Mouse (Mus musculus): ENCODE results near the gene Neurl1b. TPM values are rescaled to one million over a fixed set of nuclear protein-coding genes. Genes with fewer than 3 reads are reported as not detected.
A peak's percentile ranks its signal among the peaks of the same experiment; 100 is the strongest.

Gene Neurl1b
- total RNA-seq (2014; rRNA removed) = 51.1 and 69.7 TPM in 2 replicates
- 2.1 and 2.3 TPM in 2 replicates for polyA plus RNA-seq (2015; fragmentation: Nextera tagmentation; extraction: Ambion mirVana)

DNA sequence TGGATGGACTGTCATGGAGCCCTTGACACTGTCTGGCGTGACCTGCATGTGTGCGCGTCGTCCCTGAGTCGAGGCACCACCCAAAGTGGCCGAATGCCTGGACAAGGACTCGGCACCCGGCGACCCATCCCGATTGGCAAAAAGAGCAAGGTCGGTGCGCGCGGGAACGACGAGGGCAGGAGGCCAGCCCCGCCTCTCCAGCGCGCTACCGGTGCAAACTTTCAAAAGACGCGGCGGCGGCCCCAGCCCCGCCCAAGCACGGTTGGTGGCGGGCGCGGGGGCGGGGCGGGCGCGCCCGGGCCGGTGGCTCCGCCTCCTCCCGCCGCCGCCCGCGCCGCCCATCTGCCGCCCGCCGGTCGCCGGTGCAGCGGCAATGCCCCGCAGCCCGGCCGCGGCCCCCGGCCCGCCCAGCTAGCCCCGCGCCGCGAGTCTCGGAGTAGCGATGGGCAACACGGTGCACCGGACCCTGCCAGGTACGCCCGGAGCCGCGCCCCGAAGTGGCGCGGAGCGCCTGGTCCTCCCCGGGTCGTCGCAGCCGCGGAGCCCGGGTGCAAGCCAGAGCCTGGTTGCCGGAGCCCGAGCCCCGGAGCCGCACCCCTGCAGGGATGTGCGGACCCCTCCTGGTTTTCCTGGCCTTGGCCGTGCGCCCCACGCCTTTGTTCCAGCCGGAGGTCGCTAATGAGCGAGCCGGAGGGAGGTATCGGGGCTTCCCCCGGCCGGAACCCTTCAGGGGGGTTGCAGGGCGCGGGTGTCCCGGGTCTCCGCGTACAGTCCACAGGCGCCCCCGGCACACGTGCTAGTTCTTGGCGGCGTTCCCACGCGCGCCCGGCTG, at the start of gene Neurl1b:
TSS of gene Neurl1b (plus strand) at position 307 of the 832 bp plus-strand sequence.
- peak; percentile 45 for ATAC-seq (ENCODE audit: low FRiP score)
- H3K36me3 ChIP-seq (ENCODE audit: insufficient read depth, low read length) = no peaks in the 10 kb centered on the region
- H3K4me2 ChIP-seq (ENCODE audit: low read depth, low read length, poor library complexity, severe bottlenecking) = peak within 1 kb of the TSS; percentile 93
- H3K9me3 ChIP-seq (ENCODE audit: low read length) = no peaks in the 10 kb centered on the region
- H3K27ac ChIP-seq (ENCODE audit: low read depth, low read length) = peak within 1 kb of the TSS; percentile 57
- H3K4me3 ChIP-seq (ENCODE audit: low read depth, low read length) = peak within 1 kb of the TSS; percentile 89
- WGBS = under 1% methylated on average over 78 of the region's 105 CpGs
- peak within 1 kb of the TSS; percentile 85 for H3K9ac ChIP-seq (replicated peaks; ENCODE audit: low read length, poor library complexity, severe bottlenecking)
- no peak for TF ChIP-seq CTCF (IDR thresholded peaks at IDR 0.05)
- peaks cover 5% of the 10 kb centered on the region; the same call in 1 of the 2 replicates for H3K27me3 ChIP-seq (ENCODE audit: insufficient read depth, low read length)
- peaks cover 4% of the 10 kb centered on the region; the same call in 1 of the 2 replicates for H3K4me1 ChIP-seq (ENCODE audit: insufficient read depth, low read length)
- DNase-seq (ENCODE audit: low spot score) = peak; percentile 36

DNA sequence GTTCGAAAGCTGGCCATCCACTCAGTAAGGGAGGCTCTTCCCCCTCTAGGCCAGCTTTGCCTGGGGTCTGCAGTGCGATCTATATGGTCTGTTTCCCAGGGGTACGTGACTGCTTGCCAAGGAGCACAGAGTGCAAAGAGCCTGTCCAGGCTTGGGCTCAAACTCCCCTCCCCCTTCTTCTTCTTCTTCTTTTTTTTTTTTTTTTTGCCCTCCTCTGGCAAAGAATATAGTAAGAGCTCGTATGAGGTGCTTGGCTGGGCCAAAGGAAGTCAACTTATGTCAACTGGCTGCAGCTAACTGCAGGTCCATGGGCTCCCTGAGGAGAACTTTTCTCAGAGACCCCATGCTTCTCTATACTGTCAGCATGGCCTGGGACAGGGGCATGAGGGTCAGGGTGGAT, 47.8 kb upstream of the Neurl1b start:
- H3K4me3 ChIP-seq (ENCODE audit: low read depth, low read length) = no peak overlapping the region
- peaks cover 4% of the 10 kb centered on the region; the same call in 1 of the 2 replicates for H3K4me1 ChIP-seq (ENCODE audit: insufficient read depth, low read length)
- TF ChIP-seq CTCF (IDR thresholded peaks at IDR 0.05) = no peak
- no peak overlapping the region for H3K4me2 ChIP-seq (ENCODE audit: low read depth, low read length, poor library complexity, severe bottlenecking)
- no peaks in the 10 kb centered on the region for H3K9me3 ChIP-seq (ENCODE audit: low read length)
- H3K36me3 ChIP-seq (ENCODE audit: insufficient read depth, low read length) = no peaks in the 10 kb centered on the region
- no peak overlapping the region for H3K27ac ChIP-seq (ENCODE audit: low read depth, low read length)
- ATAC-seq (ENCODE audit: low FRiP score) = no peak
- no peak for DNase-seq (ENCODE audit: low spot score)
- no peak overlapping the region for H3K9ac ChIP-seq (replicated peaks; ENCODE audit: low read length, poor library complexity, severe bottlenecking)
- WGBS = 77% methylated on average over 4 of the region's 4 CpGs
- no peaks in the 10 kb centered on the region; the same call in 1 of the 2 replicates for H3K27me3 ChIP-seq (ENCODE audit: insufficient read depth, low read length)

DNA sequence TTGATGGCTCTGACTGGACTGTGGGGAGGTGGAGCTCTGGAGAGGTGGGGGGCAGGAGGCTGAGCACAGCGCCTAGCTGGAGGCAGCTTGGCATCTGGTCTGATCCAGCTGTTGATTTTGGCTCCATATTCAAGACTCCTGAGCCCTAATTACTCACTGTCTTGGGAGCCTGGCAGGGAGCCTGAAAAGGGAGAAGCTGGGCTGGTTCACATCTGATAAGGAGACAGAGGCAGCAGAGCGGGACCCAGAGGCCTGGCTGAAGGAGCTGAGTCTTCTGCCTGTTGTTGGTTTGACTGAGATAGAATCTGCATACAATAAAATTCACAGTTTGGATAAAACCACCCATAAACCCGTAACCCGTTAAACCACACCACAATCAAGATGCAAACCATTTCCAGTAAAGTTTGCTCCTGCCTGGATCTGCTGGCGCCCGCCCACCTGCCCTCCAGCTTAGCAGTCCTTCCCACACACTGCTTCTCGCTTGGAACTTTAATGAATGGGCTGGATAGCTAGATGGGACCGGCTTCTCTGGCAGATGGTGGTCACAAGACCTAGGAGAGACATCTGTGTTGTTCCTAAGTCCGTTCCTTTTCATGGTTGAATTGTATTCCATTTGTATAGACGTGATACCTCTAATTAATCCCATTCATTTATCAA, 46.2 kb upstream of the Neurl1b start:
- 77% methylated on average over 10 of the region's 10 CpGs for WGBS
- no peak for TF ChIP-seq CTCF (IDR thresholded peaks at IDR 0.05)
- Histone ChIP-seq H3K4me3 (ENCODE audit: low read depth, low read length) (no peak overlapping the region), H3K4me1 (ENCODE audit: insufficient read depth, low read length) (peaks cover 4% of the 10 kb centered on the region; the same call in 1 of the 2 replicates), H3K9me3 (ENCODE audit: low read length) (no peaks in the 10 kb centered on the region), H3K36me3 (ENCODE audit: insufficient read depth, low read length) (no peaks in the 10 kb centered on the region), H3K27ac (ENCODE audit: low read depth, low read length) (no peak overlapping the region), H3K4me2 (ENCODE audit: low read depth, low read length, poor library complexity, severe bottlenecking) (no peak overlapping the region), H3K9ac (replicated peaks; ENCODE audit: low read length, poor library complexity, severe bottlenecking) (no peak overlapping the region), H3K27me3 (ENCODE audit: insufficient read depth, low read length) (no peaks in the 10 kb centered on the region; the same call in 1 of the 2 replicates)
- DNase-seq (ENCODE audit: low spot score) (peak; percentile 38), ATAC-seq (ENCODE audit: low FRiP score) (no peak)

DNA sequence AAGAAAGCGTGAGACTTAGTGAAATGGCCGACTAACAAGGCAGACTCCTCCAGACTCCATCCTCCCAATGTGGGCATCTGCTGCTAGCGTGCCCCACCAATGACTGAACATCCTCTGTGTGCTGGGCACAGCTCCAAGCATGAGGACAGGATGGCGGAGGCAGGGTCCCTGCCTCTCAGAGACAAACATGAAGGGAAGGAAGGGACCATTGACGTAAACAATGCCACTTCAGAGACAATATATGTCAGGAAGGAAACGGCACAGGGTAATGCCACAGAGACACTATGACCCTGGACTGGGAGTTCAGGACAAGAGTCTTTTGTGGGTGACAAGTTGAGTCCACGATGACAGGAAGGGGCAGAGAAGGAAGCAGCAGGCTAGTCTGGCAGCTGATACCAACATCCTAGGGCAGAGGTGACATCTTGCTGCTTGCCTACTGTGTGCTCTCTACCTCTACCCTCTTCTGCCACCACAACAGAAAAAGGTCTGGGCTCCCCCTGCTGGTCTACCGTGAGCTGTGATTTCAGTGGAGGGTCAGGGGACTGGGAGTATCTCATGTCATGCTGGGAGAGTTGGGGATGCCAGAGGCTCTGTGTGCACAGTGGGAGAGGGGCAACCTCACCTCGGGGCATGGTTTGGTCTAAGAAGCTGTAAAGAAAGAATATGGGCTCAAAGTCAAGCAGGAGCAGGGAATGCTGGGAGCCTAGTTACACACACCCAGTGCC, 43.9 kb upstream of the Neurl1b start:
- Histone ChIP-seq H3K9ac (replicated peaks; ENCODE audit: low read length, poor library complexity, severe bottlenecking) (no peak overlapping the region), H3K27ac (ENCODE audit: low read depth, low read length) (no peak overlapping the region), H3K9me3 (ENCODE audit: low read length) (no peaks in the 10 kb centered on the region), H3K4me3 (ENCODE audit: low read depth, low read length) (no peak overlapping the region), H3K27me3 (ENCODE audit: insufficient read depth, low read length) (no peaks in the 10 kb centered on the region; the same call in 1 of the 2 replicates), H3K36me3 (ENCODE audit: insufficient read depth, low read length) (no peaks in the 10 kb centered on the region), H3K4me1 (ENCODE audit: insufficient read depth, low read length) (no peaks in the 10 kb centered on the region), H3K4me2 (ENCODE audit: low read depth, low read length, poor library complexity, severe bottlenecking) (no peak overlapping the region)
- TF ChIP-seq CTCF (IDR thresholded peaks at IDR 0.05) = peak; percentile 64
- DNase-seq (ENCODE audit: low spot score) (peak; percentile 41), ATAC-seq (ENCODE audit: low FRiP score) (no peak)
- WGBS = 51% methylated on average over 9 of the region's 9 CpGs

DNA sequence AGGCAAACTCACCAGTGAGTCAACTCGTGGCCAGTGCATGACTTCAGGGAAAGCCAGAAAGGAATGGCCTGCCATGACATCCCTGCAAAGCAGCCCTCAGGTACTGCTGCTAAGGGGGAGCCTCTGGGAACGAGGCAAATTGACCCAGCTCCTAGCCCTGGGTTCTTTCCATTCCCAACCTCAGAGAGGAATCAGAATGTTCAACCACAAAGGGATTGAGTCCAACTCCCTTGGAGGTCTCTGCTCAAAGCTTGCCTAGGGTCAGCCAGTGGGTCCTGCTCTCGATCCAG, 43.4 kb upstream of the Neurl1b start:
- H3K9me3 ChIP-seq (ENCODE audit: low read length) = no peaks in the 10 kb centered on the region

More for the DNA sequence above, 43.4 kb upstream of the Neurl1b start:
- ATAC-seq (ENCODE audit: low FRiP score) = no peak
- DNase-seq (ENCODE audit: low spot score) = no peak
- no peak for TF ChIP-seq CTCF (IDR thresholded peaks at IDR 0.05)
- Histone ChIP-seq H3K4me1 (ENCODE audit: insufficient read depth, low read length) (no peaks in the 10 kb centered on the region), H3K9ac (replicated peaks; ENCODE audit: low read length, poor library complexity, severe bottlenecking) (no peak overlapping the region), H3K4me2 (ENCODE audit: low read depth, low read length, poor library complexity, severe bottlenecking) (no peak overlapping the region), H3K4me3 (ENCODE audit: low read depth, low read length) (no peak overlapping the region), H3K36me3 (ENCODE audit: insufficient read depth, low read length) (no peaks in the 10 kb centered on the region), H3K27ac (ENCODE audit: low read depth, low read length) (no peak overlapping the region), H3K27me3 (ENCODE audit: insufficient read depth, low read length) (no peaks in the 10 kb centered on the region; the same call in 1 of the 2 replicates)
- 73% methylated on average over 3 of the region's 3 CpGs for WGBS

Data from midbrain, postnatal 0 days (tissue).